Mouse (Mus musculus): ENCODE data around the gene Tnfrsf4.

GRCm38 (mm10) chr4:156014436-156014835 lies 793 bp downstream of the Tnfrsf4 start:
- TF ChIP-seq CTCF (IDR thresholded peaks at IDR 0.05; ENCODE audit: low read depth, low read length) (no peak), POLR2A (IDR thresholded peaks at IDR 0.05; ENCODE audit: borderline replicate concordance, low read depth, low read length) (no peak)
